Mouse (Mus musculus) cerebral cortex, adult 2 months (tissue): Measurements from ENCODE around the gene Plekha7.

Source experiments
- WGBS: fragments of 180-500 bp; shearing (Covaris S2); methylation state at CpG from one replicate; pipeline ENCODE4 v1.1.7; 2018; 5-methylcytosine and 5-hydroxymethylcytosine counted together

Gene Plekha7

GRCm38 (mm10) chr7:116131390-116131789 lies 176.8 kb downstream of the Plekha7 start:
- WGBS, result 15% methylated on average over 4 of the region's 4 CpGs

- WGBS, result 95% methylated on average over 10 of the region's 10 CpGs
Observed at GRCm38 (mm10) chr7:116129374-116129773, 178.8 kb downstream of the Plekha7 start.

GRCm38 (mm10) chr7:116128286-116128685 lies 179.9 kb downstream of the Plekha7 start:
- WGBS, result 95% methylated on average over 8 of the region's 8 CpGs

GRCm38 (mm10) chr7:116127052-116127451 lies 181.1 kb downstream of the Plekha7 start:
- 89% methylated on average over 2 of the region's 2 CpGs for WGBS

- 69% methylated on average over 7 of the region's 7 CpGs for WGBS
Observed at GRCm38 (mm10) chr7:116125671-116126070, 182.5 kb downstream of the Plekha7 start.

- 67% methylated on average over 12 of the region's 12 CpGs for WGBS
Observed at GRCm38 (mm10) chr7:116124057-116124456, 184.1 kb downstream of the Plekha7 start.

- WGBS, result 48% methylated on average over 2 of the region's 2 CpGs
Observed at GRCm38 (mm10) chr7:116123597-116123985, 184.6 kb downstream of the Plekha7 start.

- 37% methylated on average over 13 of the region's 13 CpGs for WGBS
Observed at GRCm38 (mm10) chr7:116122981-116123596, 185.1 kb downstream of the Plekha7 start.

GRCm38 (mm10) chr7:116121202-116121601 lies 187.0 kb downstream of the Plekha7 start:
- 88% methylated on average over 11 of the region's 11 CpGs for WGBS

GRCm38 (mm10) chr7:116120737-116121136 lies 187.4 kb downstream of the Plekha7 start:
- WGBS, result 69% methylated on average over 4 of the region's 4 CpGs

- WGBS, result 87% methylated on average over 1 of the region's 1 CpGs
Observed at GRCm38 (mm10) chr7:116119306-116119857, 188.8 kb downstream of the Plekha7 start.

- 66% methylated on average over 2 of the region's 2 CpGs for WGBS
Observed at GRCm38 (mm10) chr7:116115991-116116390, 192.2 kb downstream of the Plekha7 start.

GRCm38 (mm10) chr7:116115216-116115930 lies 192.8 kb downstream of the Plekha7 start:
- 85% methylated on average over 12 of the region's 12 CpGs for WGBS

GRCm38 (mm10) chr7:116111546-116111945 lies 196.6 kb downstream of the Plekha7 start:
- WGBS, result 90% methylated on average over 6 of the region's 6 CpGs

GRCm38 (mm10) chr7:116110661-116111060 lies 197.5 kb downstream of the Plekha7 start:
- 82% methylated on average over 3 of the region's 3 CpGs for WGBS

- 94% methylated on average over 9 of the region's 9 CpGs for WGBS
Observed at GRCm38 (mm10) chr7:116103091-116103490, 205.1 kb downstream of the Plekha7 start.

- WGBS, result 68% methylated on average over 7 of the region's 7 CpGs
Observed at GRCm38 (mm10) chr7:116099952-116100528, 208.1 kb downstream of the Plekha7 start.

GRCm38 (mm10) chr7:116093466-116093850 lies 214.7 kb downstream of the Plekha7 start:
- WGBS, result under 1% methylated on average over 19 of the region's 19 CpGs

GRCm38 (mm10) chr7:116092710-116093465 lies 215.3 kb downstream of the Plekha7 start:
- WGBS, result under 1% methylated on average over 38 of the region's 38 CpGs

GRCm38 (mm10) chr7:116084366-116084765 lies 223.8 kb downstream of the Plekha7 start, which contains the start of gene Gm4353:
Gene Gm4353 (minus strand): TSS chr7:116084635.
- WGBS, result 96% methylated on average over 11 of the region's 11 CpGs
